Mouse (Mus musculus) 3134 (cell line): ENCODE measurements around the gene Nsun4.
A peak's percentile ranks its signal among the peaks of the same experiment; 100 is the strongest.

Experiments used
- DNase-seq: peaks from one replicate; pipeline ENCODE4 v3.0.0-alpha.2; 2011; ENCODE audit warnings: low spot score; ENCODE audit not compliant: insufficient read length; ENCODE audit errors: extremely low read depth

Gene Nsun4

GRCm38 (mm10) chr4:115987858-115988530, 65.7 kb downstream of the Nsun4 start:
- DNase-seq = no peak

- no peak for DNase-seq
These were observed 66.2 kb downstream of the Nsun4 start for GRCm38 (mm10) chr4:115987436-115987835.

- peak; percentile 70 for DNase-seq
These were observed 68.7 kb downstream of the Nsun4 start for GRCm38 (mm10) chr4:115984967-115985366.

- DNase-seq = peak; percentile 77
These were observed 69.6 kb downstream of the Nsun4 start for GRCm38 (mm10) chr4:115984111-115984510.
